Comparison of ENCODE assay signal across 22 mouse cellular contexts in genomic region chrX:11654976-11655375, GRCm38 (mm10).
A peak's percentile ranks its signal among the peaks of the same experiment; 100 is the strongest.
DNase-seq lines count a peak whose midpoint lies in the region; ATAC-seq lines count a peak whose summit lies in the region.
"Had no signal": no experiment of that assay in that cellular context is flagged by ENCODE, and none has a peak within 500 bp of the region (broad histone marks: within the 10 kb centered on the region; RNA-seq: fewer than 3 reads in every experiment).

No protein-coding gene starts in this region.

- DNase-seq in hindbrain, embryonic 10.5 days (ENCODE audit: low spot score): peak; percentile 13
- peak; percentile 15 for DNase-seq in neural tube, embryonic 10.5 days (ENCODE audit: extremely low spot score, low spot score)
- DNase-seq in layer of hippocampus, postnatal 36 days: peak; percentile 45 to 58
- DNase-seq in right cerebral cortex, postnatal 36 days (ENCODE audit: low spot score in 2 of 2): peak; percentile 20 to 21
- no peak for DNase-seq in thymus, postnatal 36 days
- DNase-seq: adrenal gland, postnatal 36 days; cerebellum, adult 9-10 months; heart, postnatal 14 days; kidney, adult 9 months; kidney, postnatal 4 days had no signal

- H3K9ac ChIP-seq in hindbrain, embryonic 13.5 days: no peak overlapping the region
- no peak overlapping the region for H3K9ac ChIP-seq in neural tube, embryonic 15.5 days (replicated peaks)
- H3K9ac ChIP-seq: embryonic facial prominence, embryonic 15.5 days; limb, embryonic 12.5 days; liver, embryonic 14.5 days; midbrain, embryonic 13.5 days had no signal

- H3K4me3 ChIP-seq in hindbrain, embryonic 10.5 days: no peak overlapping the region
- no peak overlapping the region for H3K4me3 ChIP-seq in hindbrain, embryonic 13.5 days
- H3K4me3 ChIP-seq in neural tube, embryonic 15.5 days (replicated peaks): no peak overlapping the region
- H3K4me3 ChIP-seq: embryonic facial prominence, embryonic 15.5 days; forebrain, embryonic 10.5 days; limb, embryonic 12.5 days; midbrain, embryonic 13.5 days; myocyte had no signal

- WGBS in hindbrain, embryonic 10.5 days: 56% methylated on average over 5 of the region's 5 CpGs
- WGBS in hindbrain, embryonic 13.5 days: 39% methylated on average over 5 of the region's 5 CpGs
- 33% methylated on average over 5 of the region's 5 CpGs for WGBS in neural tube, embryonic 15.5 days

- H3K36me3 ChIP-seq in hindbrain, embryonic 10.5 days: no peaks in the 10 kb centered on the region
- H3K36me3 ChIP-seq in hindbrain, embryonic 13.5 days: no peaks in the 10 kb centered on the region
- no peaks in the 10 kb centered on the region for H3K36me3 ChIP-seq in neural tube, embryonic 15.5 days
- H3K36me3 ChIP-seq: embryonic facial prominence, embryonic 15.5 days; forebrain, embryonic 10.5 days; limb, embryonic 12.5 days; midbrain, embryonic 13.5 days had no signal

- no peak overlapping the region for H3K4me2 ChIP-seq in hindbrain, embryonic 13.5 days
- H3K4me2 ChIP-seq in neural tube, embryonic 15.5 days: no peak overlapping the region
- H3K4me2 ChIP-seq: embryonic facial prominence, embryonic 15.5 days; heart, embryonic 11.5 days; limb, embryonic 12.5 days; midbrain, embryonic 13.5 days had no signal

- H3K9me3 ChIP-seq in hindbrain, embryonic 10.5 days: no peaks in the 10 kb centered on the region
- no peaks in the 10 kb centered on the region for H3K9me3 ChIP-seq in hindbrain, embryonic 13.5 days
- H3K9me3 ChIP-seq in neural tube, embryonic 15.5 days (replicated peaks): no peaks in the 10 kb centered on the region
- H3K9me3 ChIP-seq: embryonic facial prominence, embryonic 15.5 days; forebrain, embryonic 10.5 days; limb, embryonic 12.5 days; midbrain, embryonic 13.5 days had no signal

- ATAC-seq in hindbrain, embryonic 13.5 days (ENCODE audit: low FRiP score): no peak
- ATAC-seq in neural tube, embryonic 15.5 days (ENCODE audit: low FRiP score): no peak
- ATAC-seq: activated CD4-positive, CD25-positive, alpha-beta regulatory T cell, adult 4 months; lung, postnatal 0 days; midbrain, embryonic 13.5 days; Patski had no signal

- H3K27ac ChIP-seq in hindbrain, embryonic 10.5 days: no peak overlapping the region
- no peak overlapping the region for H3K27ac ChIP-seq in hindbrain, embryonic 13.5 days
- no peak overlapping the region for H3K27ac ChIP-seq in neural tube, embryonic 15.5 days (replicated peaks)
- H3K27ac ChIP-seq: embryonic facial prominence, embryonic 15.5 days; forebrain, embryonic 10.5 days; limb, embryonic 12.5 days; liver, embryonic 14.5 days; midbrain, embryonic 13.5 days had no signal

- H3K4me1 ChIP-seq in hindbrain, embryonic 10.5 days (replicated peaks): peaks cover 6% of the 10 kb centered on the region
- no peaks in the 10 kb centered on the region for H3K4me1 ChIP-seq in hindbrain, embryonic 13.5 days (replicated peaks)
- H3K4me1 ChIP-seq in neural tube, embryonic 15.5 days: peaks cover 5% of the 10 kb centered on the region; the same call in 1 of the 2 replicates
- H3K4me1 ChIP-seq: embryonic facial prominence, embryonic 15.5 days; limb, embryonic 12.5 days; midbrain, embryonic 13.5 days had no signal

- H3K27me3 ChIP-seq in hindbrain, embryonic 10.5 days (ENCODE audit: insufficient read depth, poor library complexity, severe bottlenecking): peaks cover 72% of the 10 kb centered on the region
- 0 out of 2 replicates have a peak, but pooled peaks cover 24% of the 10 kb centered on the region for H3K27me3 ChIP-seq in hindbrain, embryonic 13.5 days
- 0 out of 2 replicates have a peak, but pooled peaks cover 6% of the 10 kb centered on the region for H3K27me3 ChIP-seq in neural tube, embryonic 15.5 days (replicated peaks)

Comparison
In these comparisons a context has a peak if more than half of its experiments do, and no peak if none do; other contexts are left out.
1. DNase-seq: peak in hindbrain, embryonic 10.5 days (single experiment), neural tube, embryonic 10.5 days (single experiment), layer of hippocampus, postnatal 36 days (2 of 2) and right cerebral cortex, postnatal 36 days (2 of 2); none in thymus, postnatal 36 days (0 of 2).